Mouse (Mus musculus): ENCODE data around the gene Cyfip2. TPM values are rescaled to one million over a fixed set of nuclear protein-coding genes. Genes with fewer than 3 reads are reported as not detected.

Gene Cyfip2
- polyA plus RNA-seq, 1 experiment from 2014 or later, result 5.3 TPM

Small RNAs within 50 kb of the gene (microRNA-seq; reads per million reads assigned to microRNA genes)
- gene Mir7239, result not detected

Other genes with a start within 250 kb of the Cyfip2 start
- 13.0 TPM in 2 replicates for gene Nipal4, start 146.4 kb downstream of the Cyfip2 start, polyA plus RNA-seq (2015; fragmentation: Nextera tagmentation; extraction: Ambion mirVana)
- gene Fndc9, start 77.3 kb downstream of the Cyfip2 start, polyA plus RNA-seq (2015; fragmentation: Nextera tagmentation; extraction: Ambion mirVana), result 0.06 and 0.09 TPM in 2 replicates
- gene Itk, start 76.7 kb upstream of the Cyfip2 start, polyA plus RNA-seq (2015; fragmentation: Nextera tagmentation; extraction: Ambion mirVana), result not detected in 2 replicates
- gene Fam71b, start 83.7 kb upstream of the Cyfip2 start, polyA plus RNA-seq (2015; fragmentation: Nextera tagmentation; extraction: Ambion mirVana), result not detected in 2 replicates
- 47.5 and 53.2 TPM in 2 replicates for gene Med7, start 124.1 kb upstream of the Cyfip2 start, polyA plus RNA-seq (2015; fragmentation: Nextera tagmentation; extraction: Ambion mirVana)
- 0.07 TPM in 1 of 2 replicates, not detected in the other for gene Havcr2, start 142.1 kb upstream of the Cyfip2 start, polyA plus RNA-seq (2015; fragmentation: Nextera tagmentation; extraction: Ambion mirVana)
- not detected in 2 replicates for gene Gm12169, start 211.4 kb upstream of the Cyfip2 start, polyA plus RNA-seq (2015; fragmentation: Nextera tagmentation; extraction: Ambion mirVana)

All from heart, embryonic 13.5 days (tissue).